Mouse (Mus musculus) macrophage (primary cell): ENCODE results near the gene Cdkn3. TPM values are rescaled to one million over a fixed set of nuclear protein-coding genes. Genes with fewer than 3 reads are reported as not detected.
A peak's percentile ranks its signal among the peaks of the same experiment; 100 is the strongest.
"Not testable (repeated sequence)": the region's sequence is repeated elsewhere in the genome, so short reads cannot be mapped to it uniquely, and the experiment has no call there.

Source experiments
- H3K27ac ChIP-seq: fragments of 350-480 bp; formaldehyde crosslinking; 2 replicates; pipeline ENCODE4 v1.9.0; 2021
- H3K36me3 ChIP-seq: fragments of 350-480 bp; formaldehyde crosslinking; 2 replicates; pipeline ENCODE4 v1.9.0; 2021; ENCODE audit errors: inconsistent target
- H3K4me3 ChIP-seq: fragments of 350-480 bp; formaldehyde crosslinking; 2 replicates; pipeline ENCODE4 v1.9.0; 2021; ENCODE audit errors: inconsistent target
- H3K79me2 ChIP-seq: fragments of 350-480 bp; formaldehyde crosslinking; 2 replicates; pipeline ENCODE4 v1.9.0; 2021; ENCODE audit errors: inconsistent target
- WGBS: methylation state at CpG from one replicate; pipeline ENCODE4 v1.1.7; 2026; ENCODE audit warnings: inconsistent platforms; ENCODE audit not compliant: missing documents; 5-methylcytosine and 5-hydroxymethylcytosine counted together
- polyA plus RNA-seq: library from polyadenylated mRNA; stranded (reverse); fragments of 250-400 nt; gene quantifications from 3 replicates; pipeline ENCODE4 v1.2.4, GENCODE M21; 2018; ENCODE audit warnings: inconsistent platforms

Gene Cdkn3
- polyA plus RNA-seq, 1 experiment from 2014 or later = 6.6 TPM

DNA sequence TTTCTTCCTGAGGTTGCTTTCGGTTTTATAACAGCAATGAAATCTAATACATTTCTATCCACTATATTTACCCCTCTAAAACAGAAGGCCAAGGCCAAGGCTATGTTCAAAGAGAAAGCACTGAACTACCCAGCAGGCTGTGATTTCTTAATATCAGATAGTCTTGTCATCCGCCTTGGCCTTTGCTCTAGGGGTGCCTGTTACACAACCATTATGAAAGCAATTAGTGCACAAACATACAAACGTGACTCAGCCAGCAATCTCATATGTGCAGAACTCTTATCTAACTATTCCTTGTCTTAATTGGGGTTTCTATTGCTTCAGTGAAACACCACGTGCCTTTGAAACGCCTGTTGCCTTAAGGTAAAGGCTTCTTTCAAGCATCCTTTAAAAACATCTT, 33.8 kb downstream of the Cdkn3 start:
- no peaks in the 10 kb centered on the region for H3K36me3 ChIP-seq
- no peaks in the 10 kb centered on the region for H3K79me2 ChIP-seq
- no peak overlapping the region for H3K27ac ChIP-seq
- WGBS = 85% methylated on average over 5 of the region's 5 CpGs
- H3K4me3 ChIP-seq = no peak overlapping the region

DNA sequence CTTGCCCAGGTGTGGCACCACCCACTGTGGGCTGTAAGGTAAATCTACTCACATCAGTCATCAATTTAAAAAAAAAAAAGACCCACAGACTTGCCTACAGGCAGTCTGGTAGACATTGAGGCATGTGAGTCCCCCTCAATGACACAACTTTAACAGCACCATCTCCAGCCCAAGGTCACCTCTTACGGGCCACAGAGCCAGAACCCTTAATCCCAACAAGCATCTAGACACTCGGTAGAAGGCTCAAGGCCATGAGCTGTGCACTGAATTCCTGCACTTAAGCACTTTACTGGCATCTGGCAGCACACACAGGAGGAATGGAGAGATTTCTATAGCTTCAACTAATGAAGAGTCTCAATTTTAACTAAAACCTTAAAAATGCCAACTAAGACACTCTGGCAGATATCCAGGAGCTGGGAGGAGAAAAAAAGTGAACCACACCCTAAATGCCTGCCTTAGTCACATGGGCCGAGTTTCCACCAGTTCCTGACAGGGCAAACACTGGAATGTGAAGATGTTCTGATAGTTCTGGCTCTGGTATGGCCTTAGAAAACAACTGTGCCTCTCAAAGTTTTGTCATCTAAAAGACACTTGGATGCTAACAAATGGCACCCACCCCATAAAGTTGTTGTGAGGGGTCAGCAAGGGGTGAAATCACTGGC, 40.5 kb downstream of the Cdkn3 start:
- Histone ChIP-seq H3K27ac (no peak overlapping the region), H3K79me2 (no peaks in the 10 kb centered on the region)
- WGBS = 75% methylated on average over 3 of the region's 3 CpGs

DNA sequence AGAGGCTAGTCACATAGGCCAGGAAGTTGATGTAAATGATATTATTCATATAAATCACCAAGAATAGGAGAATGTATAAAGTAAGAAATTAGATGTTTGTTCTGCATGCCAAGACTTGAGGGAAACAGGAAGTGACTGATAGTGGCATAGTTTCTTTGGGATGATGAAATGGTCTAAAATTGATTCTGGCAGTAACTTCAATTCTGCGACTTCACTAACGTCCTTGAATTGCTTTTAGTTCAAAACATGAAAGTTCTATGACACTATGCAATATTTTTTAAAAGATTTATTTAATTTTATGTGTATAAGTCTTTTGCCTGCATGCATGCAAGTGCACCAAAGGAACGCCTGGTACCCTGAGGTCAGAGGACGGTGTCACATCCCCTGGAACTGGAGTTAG, 42.9 kb downstream of the Cdkn3 start:
- no peak overlapping the region for H3K27ac ChIP-seq
- no peaks in the 10 kb centered on the region for H3K79me2 ChIP-seq
- no peaks in the 10 kb centered on the region; the same call in 1 of the 2 replicates for H3K36me3 ChIP-seq
- 74% methylated on average over 4 of the region's 4 CpGs for WGBS
- no peak overlapping the region for H3K4me3 ChIP-seq

More for the DNA sequence above, 40.5 kb downstream of the Cdkn3 start:
- Histone ChIP-seq H3K4me3 (no peak overlapping the region), H3K36me3 (no peaks in the 10 kb centered on the region; the same call in 1 of the 2 replicates)

DNA sequence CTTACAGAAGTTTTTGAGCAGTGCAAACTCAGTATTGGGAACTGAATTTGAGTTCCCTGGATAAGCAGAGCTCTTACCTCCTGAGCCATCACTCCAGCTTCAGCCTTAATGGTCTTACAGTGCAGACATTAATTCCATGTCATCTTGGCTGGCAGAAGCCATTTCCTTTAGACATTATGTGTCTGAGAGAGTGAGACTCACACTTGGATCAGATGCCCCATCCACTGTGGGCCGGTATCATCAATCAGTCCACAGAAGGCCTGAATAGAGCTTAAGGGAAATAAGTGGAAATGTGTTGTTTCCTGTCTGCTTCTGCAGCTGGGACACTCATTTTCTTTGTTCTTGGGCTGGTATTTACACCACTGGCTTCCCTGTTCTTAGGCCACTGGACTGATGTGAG, 43.5 kb downstream of the Cdkn3 start:
- H3K4me3 ChIP-seq = no peak overlapping the region
- 67% methylated on average over 1 of the region's 1 CpGs for WGBS
- no peaks in the 10 kb centered on the region for H3K79me2 ChIP-seq
- H3K36me3 ChIP-seq = no peaks in the 10 kb centered on the region; the same call in 1 of the 2 replicates
- no peak overlapping the region for H3K27ac ChIP-seq

DNA sequence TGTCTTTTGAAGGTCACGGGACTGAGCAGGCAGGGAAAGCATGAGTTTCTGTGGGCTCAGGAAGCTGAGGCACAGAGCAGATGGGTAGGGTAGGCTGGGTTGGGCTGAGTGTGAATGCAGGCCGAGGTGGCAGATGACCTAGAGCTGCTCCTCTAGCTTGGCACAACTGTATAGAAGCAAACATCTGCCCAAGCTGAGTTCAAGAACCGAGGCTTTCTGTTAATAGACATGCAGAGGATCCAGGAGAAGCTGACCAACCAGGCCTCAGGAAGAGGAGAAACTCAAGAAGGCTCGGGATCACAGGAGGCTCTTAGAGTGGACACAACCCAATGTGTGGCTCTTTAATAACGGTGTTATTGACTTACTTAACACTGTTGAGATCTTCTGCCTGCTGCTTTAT, 45.8 kb downstream of the Cdkn3 start:
- 92% methylated on average over 5 of the region's 5 CpGs for WGBS
- Histone ChIP-seq H3K4me3 (no peak overlapping the region), H3K36me3 (peaks cover 3% of the 10 kb centered on the region; the same call in 1 of the 2 replicates), H3K27ac (no peak overlapping the region), H3K79me2 (no peaks in the 10 kb centered on the region)

DNA sequence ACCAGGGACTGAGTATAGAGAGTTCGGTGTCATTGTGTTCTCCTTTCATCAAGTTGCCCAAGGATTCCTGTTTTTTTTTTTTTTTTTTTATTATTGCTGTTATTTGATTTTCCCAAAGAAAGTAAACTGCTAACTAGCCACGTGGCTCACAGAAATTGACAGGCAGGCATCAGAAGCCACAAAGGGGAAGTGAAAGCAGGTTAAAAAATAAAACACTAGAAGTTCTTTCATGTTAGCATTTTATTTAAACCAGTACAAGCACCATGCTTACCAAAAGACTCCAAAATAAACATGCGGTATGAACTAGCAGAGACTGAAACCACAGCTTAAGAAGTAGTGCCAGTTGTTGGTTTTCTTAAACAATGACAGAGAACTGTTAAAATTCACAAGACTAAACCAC, 47.6 kb downstream of the Cdkn3 start:
- Histone ChIP-seq H3K27ac (peak overlapping the region; percentile 32), H3K4me3 (no peak overlapping the region), H3K79me2 (no peaks in the 10 kb centered on the region), H3K36me3 (peaks cover 21% of the 10 kb centered on the region)
- 3% methylated on average over 3 of the region's 3 CpGs for WGBS

DNA sequence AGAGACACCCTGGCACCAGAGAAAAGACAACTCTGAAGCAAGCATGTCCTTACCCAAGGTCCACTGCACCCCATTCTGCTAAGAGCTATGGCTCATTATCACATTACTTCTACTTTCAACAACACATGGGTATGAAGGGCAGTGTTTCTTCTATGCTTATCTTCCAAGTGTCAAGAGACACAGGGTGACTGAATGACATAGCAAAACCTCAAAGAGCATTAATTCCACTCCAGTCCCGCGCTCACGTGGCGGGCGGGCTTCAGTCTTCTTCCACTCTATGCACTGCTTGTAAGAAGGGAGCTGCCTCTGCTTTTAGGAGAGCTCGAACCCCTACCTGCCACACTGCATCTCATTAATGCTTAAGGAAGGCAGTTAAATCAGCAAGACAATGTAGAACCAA, 55.3 kb downstream of the Cdkn3 start:
- Histone ChIP-seq H3K36me3 (peaks cover 59% of the 10 kb centered on the region), H3K4me3 (no peak overlapping the region)
- WGBS = 94% methylated on average over 6 of the region's 6 CpGs

DNA sequence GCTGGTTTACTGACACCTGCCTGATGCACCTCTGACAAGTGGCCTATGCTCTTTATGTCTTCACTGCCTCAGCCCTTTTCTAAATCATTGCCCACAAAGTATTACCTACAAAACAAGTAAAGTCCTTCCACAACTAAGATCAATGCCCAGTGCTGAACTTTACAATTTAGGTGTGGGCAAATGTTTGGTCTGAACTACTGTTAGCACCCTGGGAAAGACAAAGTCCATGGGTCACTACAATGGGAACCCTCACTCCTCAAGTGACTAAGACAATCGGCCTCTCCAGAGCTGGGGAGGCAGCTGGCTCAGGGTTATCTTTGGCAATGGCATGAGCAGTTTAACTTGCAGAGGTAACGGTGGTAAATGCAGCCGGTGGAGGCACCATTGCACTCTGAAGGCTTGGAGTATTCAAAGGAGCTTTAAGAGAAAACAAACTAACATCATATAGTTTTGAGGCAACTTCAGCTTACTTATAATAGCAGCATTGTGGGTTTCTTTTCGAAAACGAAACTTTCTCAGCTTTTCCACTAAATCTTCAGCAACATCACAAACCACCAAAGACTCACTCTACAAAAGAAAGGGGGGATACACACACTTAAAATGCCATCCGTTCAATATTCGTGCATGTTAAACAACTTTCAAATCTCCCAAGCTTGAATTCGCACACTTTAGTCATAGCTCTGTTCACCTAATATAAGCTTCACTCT, 56.7 kb downstream of the Cdkn3 start:
- Histone ChIP-seq H3K79me2 (peaks cover 88% of the 10 kb centered on the region), H3K27ac (no peak overlapping the region), H3K4me3 (no peak overlapping the region), H3K36me3 (peaks cover 47% of the 10 kb centered on the region)
- 92% methylated on average over 7 of the region's 8 CpGs for WGBS

More for the DNA sequence above, 55.3 kb downstream of the Cdkn3 start:
- no peak overlapping the region for H3K27ac ChIP-seq
- H3K79me2 ChIP-seq = peaks cover 76% of the 10 kb centered on the region

DNA sequence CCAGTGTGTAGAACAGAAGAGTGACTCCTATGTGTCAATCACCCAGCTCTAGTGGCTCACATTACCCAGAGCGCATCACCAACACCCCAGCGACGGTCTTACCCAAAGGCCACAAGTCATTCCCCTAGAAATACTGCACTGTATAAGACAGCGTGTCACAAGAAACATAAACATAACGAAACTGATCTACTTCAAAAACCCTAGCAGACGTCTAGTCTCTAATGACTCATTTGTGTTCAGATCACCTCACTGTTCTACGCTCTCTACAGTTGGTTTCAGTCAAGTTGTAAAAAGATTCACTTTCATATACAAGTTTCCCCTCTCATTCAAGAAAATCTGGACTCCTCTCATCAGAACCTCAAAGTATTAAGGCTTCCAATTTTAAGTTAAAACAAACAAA, 58.4 kb downstream of the Cdkn3 start:
- H3K36me3 ChIP-seq = peaks cover 30% of the 10 kb centered on the region
- WGBS = 95% methylated on average over 7 of the region's 7 CpGs

DNA sequence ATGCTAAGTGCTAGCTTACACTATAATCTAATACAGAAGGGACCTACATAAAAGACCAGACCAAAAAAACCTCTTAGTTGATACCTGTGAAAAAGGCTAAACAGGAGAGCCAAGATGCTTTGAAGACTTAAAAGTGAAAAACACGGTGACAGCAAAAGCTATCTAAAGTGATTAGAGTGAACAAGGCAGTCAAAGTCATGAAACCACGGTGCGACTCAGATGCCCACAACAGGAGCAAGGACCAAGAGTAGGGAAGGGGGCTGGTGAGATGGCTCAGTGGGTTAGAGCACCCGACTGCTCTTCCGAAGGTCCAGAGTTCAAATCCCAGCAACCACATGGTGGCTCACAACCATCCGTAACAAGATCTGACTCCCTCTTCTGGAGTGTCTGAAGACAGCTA, 59.6 kb downstream of the Cdkn3 start:
- not testable (repeated sequence) for H3K27ac ChIP-seq, H3K4me3 ChIP-seq
- WGBS = 84% methylated on average over 3 of the region's 6 CpGs
- H3K79me2 ChIP-seq = peaks cover 69% of the 10 kb centered on the region
- peaks cover 21% of the 10 kb centered on the region for H3K36me3 ChIP-seq

More for the DNA sequence above, 58.4 kb downstream of the Cdkn3 start:
- no peak overlapping the region for H3K4me3 ChIP-seq
- no peak overlapping the region for H3K27ac ChIP-seq
- H3K79me2 ChIP-seq = peaks cover 81% of the 10 kb centered on the region

Other genes with a start within 250 kb of the Cdkn3 start
- gene Cnih1, start 27.9 kb downstream of the Cdkn3 start, polyA plus RNA-seq = 83.7 to 122 TPM (median 95.7 TPM) in 3 replicates
- gene Gmfb, start 61.7 kb downstream of the Cdkn3 start, polyA plus RNA-seq = 85.9 to 98.4 TPM (median 87.9 TPM) in 3 replicates
- 21.6 to 33.5 TPM (median 29.1 TPM) in 3 replicates for gene Cgrrf1, start 71.6 kb downstream of the Cdkn3 start, polyA plus RNA-seq
- gene Samd4, start 122.3 kb downstream of the Cdkn3 start, polyA plus RNA-seq = 1.8 to 13.6 TPM (median 8.6 TPM) in 3 replicates